Mouse (Mus musculus): ENCODE results near the gene Zfp120. TPM values are rescaled to one million over a fixed set of nuclear protein-coding genes. Genes with fewer than 3 reads are reported as not detected.
A peak's percentile ranks its signal among the peaks of the same experiment; 100 is the strongest.
"Not testable (repeated sequence)": the region's sequence is repeated elsewhere in the genome, so short reads cannot be mapped to it uniquely, and the experiment has no call there.

Gene Zfp120
- 1 to 10 TPM; 6.4 TPM for total RNA-seq (2021)

GRCm38 (mm10) chr2:150136435-150136897, at the start of gene Zfp120:
TSS of gene Zfp120 (minus strand) at chr2:150136708.
- intact Hi-C loops (cut with DNase I): loop anchor here (10.0 kb wide), 2 partner anchors 178 to 898 kb away; partner anchors contain the start of genes Nanp and Ninl
- peak; percentile 78 to 85 for DNase-seq

GRCm38 (mm10) chr2:150181570-150181999, 45.1 kb upstream of the Zfp120 start, which contains the start of gene Gm14139:
TSS of gene Gm14139 (plus strand) at chr2:150181755.
- intact Hi-C loops (cut with DNase I); DNase-seq: not testable (repeated sequence)

GRCm38 (mm10) chr2:150181046-150181445, 44.5 kb upstream of the Zfp120 start:
- intact Hi-C loops (cut with DNase I); DNase-seq: not testable (repeated sequence)

- intact Hi-C loops (cut with DNase I): not testable (repeated sequence)
These were observed 43.1 kb upstream of the Zfp120 start, which contains the start of gene Gm10770 for GRCm38 (mm10) chr2:150179579-150179978. TSS of gene Gm10770 (minus strand) at chr2:150179679.

GRCm38 (mm10) chr2:150173833-150174232, 37.3 kb upstream of the Zfp120 start:
- intact Hi-C loops (cut with DNase I): no loop called here
- DNase-seq: no peak

More at GRCm38 (mm10) chr2:150179579-150179978, 43.1 kb upstream of the Zfp120 start, which contains the start of gene Gm10770:
- DNase-seq: not testable (repeated sequence)

- DNase-seq: no peak
- intact Hi-C loops (cut with DNase I): no loop called here
These were observed 30.2 kb upstream of the Zfp120 start for GRCm38 (mm10) chr2:150166703-150167102.

GRCm38 (mm10) chr2:150132773-150133172, 3.7 kb downstream of the Zfp120 start:
- intact Hi-C loops (cut with DNase I): loop anchor here (10.0 kb wide), 2 partner anchors 182 to 902 kb away; partner anchors contain the start of genes Nanp and Ninl

GRCm38 (mm10) chr2:150132002-150132401, 4.5 kb downstream of the Zfp120 start:
- not testable (repeated sequence) for DNase-seq
- intact Hi-C loops (cut with DNase I): loop anchor here (10.0 kb wide), 2 partner anchors 183 to 903 kb away; partner anchors contain the start of genes Nanp and Ninl

More at GRCm38 (mm10) chr2:150132773-150133172, 3.7 kb downstream of the Zfp120 start:
- no peak for DNase-seq

GRCm38 (mm10) chr2:150111247-150111912, 25.1 kb downstream of the Zfp120 start:
- intact Hi-C loops (cut with DNase I): no loop called here
- DNase-seq: no peak

GRCm38 (mm10) chr2:150099618-150100017, 36.9 kb downstream of the Zfp120 start:
- not testable (repeated sequence) for DNase-seq

More at GRCm38 (mm10) chr2:150099618-150100017, 36.9 kb downstream of the Zfp120 start:
- intact Hi-C loops (cut with DNase I): loop anchor here (1.0 to 2.0 kb wide), 2 partner anchors 677 to 748 kb away; no protein-coding TSS in a partner anchor

Other genes starting within 250 kb of the Zfp120 start
- not detected for gene Gm10770, start 43.0 kb upstream of the Zfp120 start, total RNA-seq (2021)
- not detected for gene Gm14139, start 45.0 kb upstream of the Zfp120 start, total RNA-seq (2021)
- 1 to 10 TPM; 2.2 to 2.4 TPM for gene Zfp937, start 81.4 kb upstream of the Zfp120 start, total RNA-seq (2021)
- gene Gm21994, start 118.9 kb upstream of the Zfp120 start, total RNA-seq (2021): 1 to 10 TPM; 2.1 to 2.4 TPM
- gene Gm14124, start 120.8 kb upstream of the Zfp120 start, total RNA-seq (2021): not detected
- gene Gm10130, start 187.0 kb upstream of the Zfp120 start, total RNA-seq (2021): 1 to 10 TPM in 1 of 2 experiments, not detected in 1; 2.2 TPM
- 1 to 10 TPM; 1.7 to 2.9 TPM for gene 3300002I08Rik, start 226.1 kb upstream of the Zfp120 start, total RNA-seq (2021)